Mouse (Mus musculus) T-helper 2 cell (primary cell): ENCODE measurements at regions not wholly inside any gene's neighbourhood (a gene's known extent, or its start where the extent isn't known, plus 50 kb on each side); places are given as distances from the start of the nearest gene placed in this dataset.

Source experiments
- in situ Hi-C: fragments of 300-600 bp; cut with MboI, MseI; formaldehyde crosslinking; loops from one replicate; pipeline ENCODE4 v1.15.1; 2025; ENCODE audit warnings: high pct_unique_total_duplicates

GRCm38 (mm10) chr12:110183473-110183872, 95.4 kb upstream of the Dio3 start:
- in situ Hi-C loops = no loop called here

GRCm38 (mm10) chr12:110185399-110185798, 93.5 kb upstream of the Dio3 start:
- in situ Hi-C loops = no loop called here

GRCm38 (mm10) chr12:110186381-110186780, 92.5 kb upstream of the Dio3 start:
- in situ Hi-C loops = no loop called here

GRCm38 (mm10) chr12:110186911-110187245, 92.0 kb upstream of the Dio3 start:
- in situ Hi-C loops = no loop called here

- in situ Hi-C loops = no loop called here
These were observed 91.4 kb upstream of the Dio3 start for GRCm38 (mm10) chr12:110187246-110188135.

- in situ Hi-C loops = no loop called here
These were observed 90.7 kb upstream of the Dio3 start for GRCm38 (mm10) chr12:110188136-110188631.

GRCm38 (mm10) chr12:110188641-110189328, 90.1 kb upstream of the Dio3 start:
- in situ Hi-C loops = no loop called here

GRCm38 (mm10) chr12:110189329-110189642, 89.6 kb upstream of the Dio3 start:
- in situ Hi-C loops = no loop called here

- in situ Hi-C loops = no loop called here
These were observed 86.7 kb upstream of the Dio3 start for GRCm38 (mm10) chr12:110192186-110192585.

- in situ Hi-C loops = no loop called here
These were observed 81.5 kb upstream of the Dio3 start for GRCm38 (mm10) chr12:110197366-110197765.

- in situ Hi-C loops = no loop called here
These were observed 78.4 kb upstream of the Dio3 start for GRCm38 (mm10) chr12:110200471-110200870.

- in situ Hi-C loops = no loop called here
These were observed 78.0 kb upstream of the Dio3 start for GRCm38 (mm10) chr12:110200887-110201286.

GRCm38 (mm10) chr12:110203271-110204014, 75.4 kb upstream of the Dio3 start:
- in situ Hi-C loops = no loop called here

GRCm38 (mm10) chr12:110204246-110204989, 74.5 kb upstream of the Dio3 start:
- in situ Hi-C loops = no loop called here

- in situ Hi-C loops = no loop called here
These were observed 72.6 kb upstream of the Dio3 start for GRCm38 (mm10) chr12:110206271-110206670.

- in situ Hi-C loops = no loop called here
These were observed 72.1 kb upstream of the Dio3 start for GRCm38 (mm10) chr12:110206812-110207211.

GRCm38 (mm10) chr12:110207246-110207852, 71.5 kb upstream of the Dio3 start:
- in situ Hi-C loops = no loop called here

- in situ Hi-C loops = no loop called here
These were observed 66.2 kb upstream of the Dio3 start for GRCm38 (mm10) chr12:110212716-110213115.

- in situ Hi-C loops = no loop called here
These were observed 64.0 kb upstream of the Dio3 start for GRCm38 (mm10) chr12:110214833-110215232.

GRCm38 (mm10) chr12:110215311-110215710, 63.6 kb upstream of the Dio3 start:
- in situ Hi-C loops = no loop called here

GRCm38 (mm10) chr12:110219750-110220149, 59.1 kb upstream of the Dio3 start:
- in situ Hi-C loops = loop anchor here (10.0 kb wide), 1 partner anchor 325 kb away; no protein-coding TSS in a partner anchor
